Mouse (Mus musculus) urinary bladder, postnatal 10 days (tissue): Measurements from ENCODE around the gene Selenot.
A peak's percentile ranks its signal among the peaks of the same experiment; 100 is the strongest.
"Not testable (repeated sequence)": the region's sequence is repeated elsewhere in the genome, so short reads cannot be mapped to it uniquely, and the experiment has no call there.

Experiments
- DNase-seq: peaks from one replicate; pipeline ENCODE4 v3.0.0; 2022; ENCODE audit warnings: low spot score

Gene Selenot

DNA sequence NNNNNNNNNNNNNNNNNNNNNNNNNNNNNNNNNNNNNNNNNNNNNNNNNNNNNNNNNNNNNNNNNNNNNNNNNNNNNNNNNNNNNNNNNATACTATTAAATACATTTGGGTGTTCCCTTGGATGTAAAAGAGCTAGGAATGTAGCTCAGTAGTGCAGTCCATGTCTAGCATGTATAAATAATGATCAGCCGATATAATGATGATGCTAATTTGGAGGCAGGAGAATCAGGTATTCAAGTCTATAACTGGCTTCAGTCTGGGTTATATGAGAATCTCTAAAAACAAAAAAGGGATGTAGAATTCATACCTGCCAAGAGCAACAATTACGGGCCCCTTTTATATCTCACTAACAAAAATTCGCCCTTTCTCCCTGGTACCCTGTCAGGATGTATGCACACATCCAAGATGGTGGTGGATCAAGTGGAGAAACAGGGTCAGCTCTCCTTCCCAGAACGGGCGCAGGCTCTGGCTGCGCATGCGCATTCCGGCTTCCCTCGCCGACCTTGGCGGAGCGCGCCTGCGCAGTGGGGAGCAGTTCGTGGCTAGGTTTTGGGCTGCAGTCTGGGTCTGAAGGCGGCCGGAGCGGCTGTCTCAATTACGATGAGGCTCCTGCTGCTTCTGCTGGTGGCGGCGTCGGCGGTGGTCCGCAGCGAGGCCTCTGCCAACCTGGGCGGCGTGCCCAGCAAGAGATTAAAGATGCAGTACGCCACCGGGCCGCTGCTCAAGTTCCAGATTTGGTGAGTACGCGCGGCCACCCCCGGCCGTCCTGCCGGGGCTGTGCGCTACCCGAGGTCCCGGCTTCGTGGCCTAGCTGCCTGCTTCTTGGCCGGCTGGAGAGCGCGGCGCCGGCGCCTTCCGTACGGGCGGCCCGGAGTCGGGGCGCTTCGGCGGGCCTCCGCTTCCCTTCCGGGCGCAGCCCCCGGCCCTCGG lies at the start of gene Selenot:
Gene Selenot (plus strand): TSS at position 500 of the 930 bp plus-strand sequence.
- peak; percentile 86 for DNase-seq

DNA sequence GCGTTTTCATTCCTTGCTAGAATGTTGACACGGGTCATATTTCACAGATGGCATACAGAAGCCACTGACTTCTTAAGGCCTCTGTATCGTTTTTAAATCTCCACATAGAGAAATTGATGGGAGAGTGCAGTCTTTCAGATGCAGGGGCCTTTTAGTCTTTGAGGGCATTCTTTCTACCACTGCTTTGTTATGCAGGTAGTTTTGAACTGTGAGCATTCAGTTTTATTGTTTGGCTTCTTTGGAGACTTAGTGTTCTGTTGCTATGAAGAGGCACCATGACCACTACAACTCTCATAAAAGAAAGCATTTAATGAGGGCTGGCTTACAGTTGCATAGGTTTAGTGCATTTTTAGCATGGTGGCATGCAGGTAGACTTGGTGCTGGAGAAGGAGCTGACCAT lies 39.9 kb upstream of the Selenot start:
- no peak for DNase-seq

DNA sequence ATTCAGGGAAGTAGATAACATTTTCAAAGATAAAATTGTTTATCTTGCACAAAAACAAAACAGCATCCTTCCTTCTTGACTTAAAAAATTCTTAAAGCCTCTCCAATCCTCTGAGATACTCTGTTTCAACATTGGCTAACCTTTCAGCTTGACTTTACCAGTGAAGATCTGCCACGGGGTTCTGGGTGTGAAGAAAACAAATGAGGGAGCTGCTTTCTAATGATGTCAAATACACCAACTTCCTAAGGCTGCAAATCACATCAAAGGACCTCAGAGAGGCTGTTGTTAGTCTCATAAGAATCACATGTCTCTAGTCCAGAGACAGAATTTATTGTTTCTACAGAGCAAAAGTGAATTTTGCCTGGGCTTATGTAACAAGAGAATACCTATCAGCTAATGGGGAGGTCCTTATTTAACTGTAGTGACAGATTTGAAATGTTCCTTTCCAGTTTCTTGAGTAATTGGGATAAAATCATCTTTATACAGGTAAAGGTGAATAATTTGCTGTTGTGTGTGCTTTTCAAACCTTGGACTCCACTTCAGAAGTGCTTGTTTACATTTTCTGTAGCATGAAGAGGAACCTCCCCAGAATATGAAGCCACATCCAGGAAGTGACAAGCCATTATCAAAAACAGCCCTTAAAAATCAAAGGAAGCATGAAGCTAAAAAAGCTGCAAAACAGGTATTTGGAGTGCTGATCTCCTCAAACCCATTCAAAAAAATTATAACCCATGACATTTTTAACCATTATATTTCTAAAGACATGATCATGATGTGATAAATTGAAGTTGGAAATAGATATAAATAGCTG lies 24.2 kb upstream of the Selenot start:
- DNase-seq, result no peak

DNA sequence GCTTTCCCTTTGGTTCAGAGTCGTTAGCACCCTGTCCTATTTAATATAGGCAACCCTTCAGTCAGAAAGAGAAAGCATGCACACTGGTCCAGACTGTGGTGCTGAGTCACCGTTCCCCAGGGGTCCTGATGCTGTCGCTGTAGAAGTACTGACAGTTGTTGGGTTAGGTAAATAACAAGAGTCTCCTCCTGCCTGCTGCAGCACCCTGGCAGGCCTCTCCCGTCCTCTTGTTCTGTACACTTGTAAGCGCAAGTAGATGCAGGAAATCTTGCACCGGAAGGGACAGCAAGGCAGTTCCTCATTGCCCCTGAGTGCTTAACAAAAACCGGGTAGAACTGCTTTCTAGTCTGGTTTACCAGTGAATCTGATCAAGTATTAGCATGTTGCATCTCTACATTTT lies 19.8 kb upstream of the Selenot start:
- DNase-seq, result no peak

DNA sequence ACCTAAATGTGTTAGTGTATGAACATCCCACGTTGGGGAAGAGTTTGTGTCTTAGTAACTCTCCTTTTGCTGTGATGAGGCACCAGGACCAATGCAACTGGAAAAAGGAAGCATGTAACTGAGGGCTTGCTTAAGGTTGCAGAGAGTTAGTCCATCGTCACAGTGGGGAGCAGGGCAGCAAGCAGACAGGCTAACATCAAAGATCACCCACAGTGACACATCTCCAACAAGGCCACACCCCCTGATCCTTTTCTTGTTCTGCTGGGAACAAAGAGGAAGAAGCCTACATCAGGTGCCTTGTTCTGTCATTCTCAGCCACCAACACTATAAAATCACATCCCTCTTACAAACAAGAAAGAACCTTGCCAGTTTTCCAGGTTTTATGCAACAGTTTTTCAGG lies 16.5 kb upstream of the Selenot start:
- no peak for DNase-seq

DNA sequence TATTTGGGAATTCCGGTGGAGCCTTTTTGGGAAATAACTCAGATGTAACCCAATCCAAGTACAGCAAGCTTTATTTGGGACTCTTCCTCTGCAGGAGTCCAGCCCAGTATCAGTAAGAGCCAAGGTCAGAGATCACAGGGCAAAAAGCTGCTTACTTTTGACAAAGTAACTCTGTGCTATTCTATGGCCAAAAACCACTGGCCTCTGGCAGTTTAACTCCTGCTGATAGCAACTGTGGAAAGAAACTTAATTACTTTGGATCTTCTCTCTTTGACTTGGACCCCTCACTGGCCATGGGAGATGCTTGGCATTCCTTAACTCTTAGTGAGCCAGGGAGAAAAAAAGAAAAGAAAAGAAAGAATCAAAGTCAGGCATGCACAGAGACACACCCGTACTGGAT lies 15.0 kb upstream of the Selenot start:
- DNase-seq, result no peak

DNA sequence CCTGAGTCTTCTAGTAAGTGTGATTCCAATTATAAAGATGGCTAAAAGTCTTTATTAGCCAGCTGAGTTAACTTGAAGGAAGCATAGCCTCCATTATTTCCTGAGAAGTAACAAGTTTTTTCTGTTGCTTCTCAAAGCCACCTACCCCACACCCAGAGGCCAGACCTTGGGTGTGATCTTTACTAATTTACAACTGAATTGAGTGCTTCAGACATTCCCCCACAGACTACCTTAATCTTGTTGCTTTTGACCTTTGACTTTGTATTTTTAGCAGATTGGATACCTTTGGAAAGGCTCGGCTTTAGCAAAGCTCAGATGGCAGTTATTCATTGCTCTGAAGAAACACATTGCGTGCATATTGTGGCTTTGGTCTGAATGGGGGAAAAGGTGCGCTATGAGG lies 5.6 kb upstream of the Selenot start:
- DNase-seq, result no peak

DNA sequence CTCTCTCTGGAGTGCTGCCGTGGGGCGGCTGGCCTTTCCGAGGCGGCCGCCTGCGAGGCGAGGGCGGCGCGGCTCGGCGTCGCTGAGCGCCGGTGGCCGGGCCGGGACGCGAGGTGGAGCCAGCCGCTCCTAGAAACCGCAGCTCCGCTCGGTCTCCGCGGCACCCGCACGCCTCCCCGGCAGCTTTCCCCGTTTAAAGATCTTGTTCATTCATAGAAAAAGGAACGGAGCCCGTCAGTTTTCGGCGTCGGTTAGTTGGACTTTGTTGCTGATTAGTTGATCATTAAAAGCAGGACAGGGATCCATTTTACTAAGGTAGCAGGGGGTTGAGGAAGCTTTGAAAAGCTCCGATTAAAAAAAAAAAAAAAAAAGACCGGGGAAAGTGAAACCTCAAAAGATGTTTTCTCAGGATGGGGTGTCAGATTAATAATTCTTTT lies 649 bp downstream of the Selenot start:
- DNase-seq, result no peak

DNA sequence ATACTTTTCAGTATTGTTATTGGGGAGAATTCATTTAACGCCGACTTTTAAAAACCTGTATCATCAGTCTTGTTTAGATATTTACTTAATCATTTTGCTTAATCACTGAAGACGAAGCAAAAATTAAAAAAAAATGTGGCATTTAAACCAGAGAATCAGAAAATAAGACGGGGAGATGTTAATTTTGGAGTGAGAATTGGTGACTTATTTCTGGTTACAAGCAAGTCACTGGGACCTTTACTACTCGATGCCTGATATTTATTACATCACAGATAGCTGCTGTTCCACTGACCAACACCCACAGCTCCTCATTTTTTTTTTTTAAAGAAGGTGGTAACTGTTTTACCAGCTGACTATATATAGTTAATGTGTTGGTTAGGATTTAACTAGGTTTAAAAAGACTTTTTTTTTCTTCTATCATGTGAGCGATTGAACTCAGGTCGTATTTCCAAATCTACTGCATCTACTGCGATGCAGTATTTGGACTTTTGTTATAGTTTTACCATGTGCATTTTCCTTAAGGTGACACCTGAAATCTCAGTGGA lies 1.1 kb downstream of the Selenot start:
- DNase-seq, result no peak

DNA sequence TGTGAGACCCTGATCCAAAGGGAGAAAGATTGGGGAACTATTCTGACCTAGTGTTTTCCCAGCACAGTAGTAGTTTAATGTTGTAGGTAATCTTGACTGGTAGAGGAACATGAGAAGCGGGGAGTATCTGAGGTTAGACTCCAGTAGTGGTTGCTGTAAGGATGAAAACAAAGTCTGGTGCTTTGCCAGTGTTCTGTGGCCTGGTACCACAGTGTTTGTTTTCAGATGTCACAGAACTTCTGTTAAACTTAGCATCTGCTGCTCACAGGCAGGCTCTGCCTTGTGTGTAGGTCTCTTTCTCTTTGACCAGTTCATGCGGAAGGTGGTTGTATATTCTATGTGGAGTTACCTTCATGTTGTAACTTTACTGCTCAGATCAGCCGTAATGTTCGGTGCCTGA lies 5.1 kb downstream of the Selenot start:
- no peak for DNase-seq

DNA sequence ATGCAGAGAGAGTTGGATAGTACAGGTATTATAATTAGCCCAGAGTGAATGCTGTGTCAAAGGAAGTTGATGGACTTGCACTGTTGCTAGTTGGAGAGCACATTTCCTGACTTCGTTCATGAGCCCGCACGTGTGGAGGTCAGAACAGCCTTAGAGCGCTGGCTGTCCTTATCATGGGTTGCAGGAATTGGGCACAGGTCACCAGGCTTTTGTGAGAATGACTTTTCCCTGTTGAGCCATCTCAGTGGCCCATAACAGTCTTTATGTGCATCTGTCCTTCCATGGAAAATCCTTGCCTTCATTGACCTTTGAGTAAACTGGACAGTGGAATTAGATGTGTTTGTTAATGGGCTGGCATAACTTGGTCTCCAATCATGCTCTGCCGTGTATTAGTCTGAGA lies 5.9 kb downstream of the Selenot start:
- no peak for DNase-seq

DNA sequence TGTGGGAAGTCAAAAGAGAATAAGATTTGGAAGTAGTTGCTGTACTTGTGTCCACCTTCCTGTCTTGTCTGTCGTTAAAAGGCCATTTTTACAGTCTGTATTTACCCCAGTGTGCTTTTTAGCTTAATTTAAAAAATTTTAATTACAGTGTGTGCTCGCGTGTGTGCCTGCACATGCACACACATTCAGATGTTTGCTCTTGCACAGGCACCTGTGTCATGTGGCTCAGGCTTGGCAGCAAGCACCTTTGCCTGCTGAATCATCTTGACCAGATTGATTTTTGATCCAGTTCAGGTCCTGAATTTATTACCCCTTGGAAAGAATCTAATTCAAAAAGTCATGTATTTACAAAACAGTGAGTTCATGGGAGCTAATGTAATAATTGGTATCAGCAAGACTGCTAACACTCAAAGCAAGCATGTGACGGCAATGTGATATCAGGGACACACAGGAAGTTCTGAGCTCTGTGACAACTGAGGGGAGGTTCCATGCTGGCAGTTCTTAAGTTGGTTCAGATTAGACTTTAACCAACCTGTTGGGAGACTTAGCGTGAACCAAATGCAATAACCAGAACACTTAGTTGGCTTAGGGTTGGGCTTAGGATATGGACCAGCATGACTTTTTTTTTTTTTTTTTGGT lies 6.5 kb downstream of the Selenot start:
- no peak for DNase-seq

DNA sequence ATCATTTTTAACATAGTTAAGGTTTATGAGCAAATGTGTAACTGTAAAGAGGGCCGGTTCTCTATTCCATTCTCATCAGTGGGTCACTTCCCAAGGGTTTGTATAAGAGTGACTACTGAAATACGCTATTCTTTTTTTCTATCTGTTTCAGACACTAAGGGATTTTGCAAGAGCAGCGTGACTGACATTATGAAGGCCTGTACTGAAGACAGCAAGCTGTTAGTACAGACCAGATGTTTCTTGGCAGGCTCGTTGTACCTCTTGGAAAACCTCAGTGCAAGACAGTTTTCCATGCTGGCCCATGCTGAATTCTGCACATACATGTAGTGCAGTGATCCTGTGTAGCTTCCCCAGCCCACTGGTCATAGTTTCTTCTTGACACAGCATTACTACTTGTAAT lies 14.1 kb downstream of the Selenot start:
- not testable (repeated sequence) for DNase-seq

DNA sequence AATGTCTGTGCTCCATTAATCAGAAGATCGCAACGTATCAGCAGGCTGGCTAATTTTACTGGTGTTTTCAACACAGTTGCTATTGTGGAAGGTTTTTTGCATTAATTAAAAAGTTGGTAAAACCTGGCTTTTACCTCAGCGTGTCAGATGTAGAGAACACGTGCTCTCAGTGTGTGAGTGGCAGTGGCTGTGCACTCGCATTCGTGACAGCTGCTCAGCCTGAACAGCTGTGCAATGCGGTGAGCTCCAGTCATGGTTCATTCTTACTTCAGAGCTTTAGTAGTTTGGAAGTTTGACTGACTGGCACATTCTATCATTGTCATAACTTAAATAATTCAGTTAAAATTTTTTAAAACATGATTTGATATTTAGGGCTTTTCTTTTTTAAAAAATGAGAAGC lies 16.2 kb downstream of the Selenot start:
- DNase-seq, result not testable (repeated sequence)

DNA sequence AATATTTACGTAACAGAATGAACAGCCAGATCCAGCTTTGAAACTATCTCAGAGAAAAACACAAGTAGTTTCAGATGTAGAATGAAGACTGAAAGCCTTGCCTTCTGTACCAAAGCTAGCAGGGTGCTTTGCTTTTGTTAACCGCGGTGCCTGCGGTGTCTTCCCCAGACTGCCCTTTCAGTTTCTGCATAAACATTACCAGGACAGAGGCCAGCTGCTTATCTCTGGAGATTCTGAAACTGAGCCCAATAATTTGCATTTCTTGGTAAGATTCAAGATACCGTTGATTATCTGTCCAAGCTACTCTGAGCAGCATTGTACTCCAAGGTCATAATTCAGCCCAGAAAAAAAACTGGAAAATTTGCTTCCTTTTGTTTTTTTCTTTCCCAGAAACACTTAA lies 17.2 kb downstream of the Selenot start:
- DNase-seq, result no peak

DNA sequence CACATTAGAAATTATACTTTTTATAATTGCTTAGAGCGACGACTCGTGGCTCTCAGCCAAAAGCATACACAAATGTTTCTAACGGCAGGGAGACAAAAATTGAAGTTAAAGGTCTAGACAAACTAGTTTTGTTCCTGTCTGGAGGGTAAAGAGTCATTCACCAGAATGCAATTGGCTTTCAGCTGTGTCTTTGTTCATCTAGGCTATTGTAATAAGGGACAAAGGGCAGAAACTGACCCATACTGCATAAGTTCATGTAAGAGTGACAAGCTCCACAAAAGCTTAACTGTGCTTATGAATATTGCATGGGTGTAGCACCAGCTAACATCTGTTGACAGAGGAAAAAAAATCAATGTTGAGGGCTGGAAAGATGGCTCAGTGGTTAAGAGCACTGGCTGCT lies 32.1 kb downstream of the Selenot start:
- no peak for DNase-seq

DNA sequence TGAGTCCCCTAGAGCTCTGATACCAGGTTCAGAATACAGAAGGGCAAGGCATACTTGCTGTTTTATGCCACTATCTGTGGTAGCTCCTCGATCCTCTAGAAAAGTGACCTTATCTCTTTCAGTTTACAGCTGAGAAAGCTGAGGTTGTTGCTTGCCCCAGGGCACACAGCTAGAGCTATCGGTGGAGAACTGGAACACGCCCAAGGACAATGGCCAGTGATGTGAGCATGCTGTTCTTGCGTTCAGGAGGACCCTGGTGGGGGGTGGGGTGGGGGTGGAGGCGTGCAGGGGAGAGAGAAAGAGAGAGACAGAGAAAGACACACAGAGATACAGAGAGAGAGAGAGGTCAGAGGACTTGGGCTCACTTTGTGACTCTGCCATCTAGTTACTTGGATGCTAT lies 33.5 kb downstream of the Selenot start:
- DNase-seq, result no peak

DNA sequence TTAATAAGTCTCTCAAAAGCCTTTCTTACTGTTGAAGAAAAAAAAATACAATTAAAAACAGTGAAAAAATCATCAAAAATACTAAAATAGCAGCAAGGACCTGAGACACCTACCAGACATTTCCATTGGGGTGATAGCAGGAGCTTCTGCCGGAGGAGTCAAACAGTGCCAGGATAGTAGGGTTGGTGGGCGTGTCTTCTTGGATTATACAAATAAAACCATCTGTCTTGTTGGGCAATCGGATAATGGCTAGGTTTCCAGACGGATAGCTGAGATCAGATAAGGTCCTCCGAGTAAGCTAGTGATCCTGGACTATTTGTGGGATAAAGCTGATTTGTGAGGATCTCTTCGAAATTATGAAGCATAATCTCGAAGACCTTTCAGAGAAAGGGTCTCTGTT lies 44.6 kb downstream of the Selenot start:
- DNase-seq, result no peak

DNA sequence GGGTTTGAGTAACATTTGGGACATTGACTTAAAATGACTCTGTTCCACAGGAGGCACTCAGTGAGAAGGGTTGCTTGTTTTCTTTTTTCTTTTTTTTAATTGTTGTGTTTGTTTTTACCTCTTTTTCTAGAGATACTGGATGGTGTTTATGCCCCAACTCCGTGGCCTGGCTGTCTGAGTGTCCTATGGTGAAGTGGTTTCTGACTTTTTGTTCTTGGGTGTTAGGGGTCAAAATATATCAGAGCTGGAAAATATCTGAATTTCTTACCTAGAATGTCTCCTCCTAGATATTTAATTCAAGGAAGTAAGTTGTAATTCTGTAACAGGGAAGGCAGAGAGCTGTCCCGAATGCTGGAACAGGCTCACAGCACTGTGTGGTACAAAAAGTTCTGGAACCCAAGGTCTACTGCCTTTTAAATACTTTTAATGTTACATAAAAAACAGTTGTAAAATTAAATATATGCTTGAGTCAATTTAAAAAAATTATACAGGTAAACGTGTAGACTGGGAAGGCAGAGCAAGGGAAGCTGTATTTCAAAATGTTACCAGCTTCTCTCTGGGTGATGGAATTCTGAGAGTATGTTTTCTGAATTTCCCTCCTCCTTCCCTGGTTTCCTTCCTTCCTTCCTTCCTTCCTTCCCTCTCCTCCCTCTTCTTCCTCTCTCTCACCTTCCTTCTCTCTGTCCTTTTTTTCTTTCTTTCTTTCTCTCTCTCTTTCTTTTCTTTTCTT lies 46.4 kb downstream of the Selenot start:
- no peak for DNase-seq

DNA sequence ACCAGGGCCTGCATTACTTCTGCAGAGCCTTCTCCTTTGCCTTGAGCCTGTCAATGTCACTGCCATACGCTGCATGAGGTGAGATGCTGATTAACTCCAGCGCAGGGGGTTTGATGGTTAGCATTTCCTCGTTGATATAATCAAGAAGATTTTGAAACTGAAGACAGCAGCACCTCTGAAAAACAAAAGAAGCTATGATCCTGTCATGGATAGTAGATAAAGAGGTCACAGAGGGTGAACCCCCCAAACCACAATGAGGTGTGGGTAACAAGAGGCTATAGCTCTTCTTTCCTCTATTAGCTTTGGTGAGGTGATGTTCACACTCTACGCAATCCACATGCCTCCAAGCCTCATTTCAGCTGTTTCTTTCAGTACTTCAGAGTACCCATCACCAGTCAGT lies 48.5 kb downstream of the Selenot start:
- DNase-seq, result no peak

DNA sequence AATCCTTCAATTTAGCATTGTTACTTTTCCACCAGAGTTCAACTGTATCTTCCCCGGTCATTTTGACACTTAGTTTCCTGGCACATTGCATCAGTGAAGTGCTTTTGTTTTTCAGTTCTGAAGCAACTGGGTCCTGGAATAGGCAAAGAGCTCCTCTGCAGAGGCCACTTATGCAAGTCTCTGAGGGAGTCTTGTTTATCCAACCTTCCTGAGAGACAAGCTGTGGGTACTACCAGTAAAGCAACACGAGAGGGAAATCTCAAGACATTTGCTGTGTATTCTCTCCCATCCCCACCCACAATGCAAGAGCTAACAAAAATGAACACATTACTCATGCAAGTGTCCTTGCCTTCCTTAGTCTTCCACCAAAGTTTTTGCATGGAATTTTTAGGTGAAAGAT lies 55.3 kb downstream of the Selenot start:
- no peak for DNase-seq
